18 mouse cellular contexts compared by ENCODE assay signal in genomic region chrX:107415999-107416398, GRCm38 (mm10).
"Had no signal": no experiment of that assay in that cellular context is flagged by ENCODE, and none has a peak within 500 bp of the region (broad histone marks: within the 10 kb centered on the region; RNA-seq: fewer than 3 reads in every experiment).

No protein-coding gene starts in this region.

- H3K4me2 ChIP-seq: liver, embryonic 12.5 days; midbrain, embryonic 12.5 days; neural tube, embryonic 13.5 days; neural tube, embryonic 15.5 days had no signal

- H3K27me3 ChIP-seq: liver, embryonic 12.5 days; neural tube, embryonic 15.5 days had no signal

- DNase-seq: lung, adult 2 months; midbrain, embryonic 14.5 days; retina, postnatal 1 day; right cerebral cortex, adult 18-20 months; right cerebral cortex, postnatal 25 days; right cerebral cortex, postnatal 4 days; spleen, adult 18-20 months; thymus, adult 18-20 months; thymus, postnatal 14 days; thymus, postnatal 36 days had no signal

- H3K4me3 ChIP-seq: liver, embryonic 12.5 days; midbrain, embryonic 10.5 days; midbrain, embryonic 12.5 days; myocyte; neural tube, embryonic 13.5 days; neural tube, embryonic 15.5 days had no signal

- H3K9ac ChIP-seq: liver, embryonic 12.5 days; liver, embryonic 14.5 days; midbrain, embryonic 12.5 days; neural tube, embryonic 13.5 days; neural tube, embryonic 15.5 days had no signal

- H3K4me1 ChIP-seq: liver, embryonic 12.5 days; midbrain, embryonic 12.5 days; neural tube, embryonic 13.5 days; neural tube, embryonic 15.5 days had no signal

- H3K27ac ChIP-seq: liver, embryonic 12.5 days; liver, embryonic 14.5 days; midbrain, embryonic 10.5 days; midbrain, embryonic 12.5 days; neural tube, embryonic 13.5 days; neural tube, embryonic 15.5 days had no signal

- H3K36me3 ChIP-seq: liver, embryonic 12.5 days; midbrain, embryonic 10.5 days; midbrain, embryonic 12.5 days; neural tube, embryonic 13.5 days; neural tube, embryonic 15.5 days had no signal

- H3K9me3 ChIP-seq: liver, embryonic 12.5 days; midbrain, embryonic 10.5 days; midbrain, embryonic 12.5 days; neural tube, embryonic 13.5 days; neural tube, embryonic 15.5 days had no signal

- ATAC-seq: liver, embryonic 12.5 days; midbrain, embryonic 16.5 days had no signal
